28 mouse cellular contexts compared by ENCODE assay signal in the genomic region with DNA sequence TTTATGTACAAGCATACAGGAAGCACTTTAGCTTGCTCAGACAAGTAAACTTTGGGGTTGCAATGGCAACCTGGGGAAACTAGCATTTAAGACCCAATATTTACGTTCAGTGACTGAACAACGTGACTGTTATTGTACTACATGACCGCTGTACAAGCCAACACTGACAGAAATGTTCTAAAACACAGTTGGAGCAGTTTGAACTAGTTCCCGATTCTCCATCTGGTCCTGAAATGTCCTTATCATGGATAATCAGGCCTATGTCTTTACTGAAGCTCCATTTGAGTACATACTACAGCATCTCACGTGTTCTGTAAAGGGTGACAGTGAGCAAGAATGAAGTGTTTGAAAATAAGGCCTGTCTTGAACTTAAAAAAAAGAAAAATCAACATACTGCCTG. TPM values are rescaled to one million over a fixed set of nuclear protein-coding genes. Genes with fewer than 3 reads are reported as not detected.
"Had no signal": no experiment of that assay in that cellular context is flagged by ENCODE, and none has a peak within 500 bp of the region (broad histone marks: within the 10 kb centered on the region; RNA-seq: fewer than 3 reads in every experiment).

No protein-coding gene starts in this region.

- DNase-seq: kidney, adult 8-10 months; kidney, postnatal 10 days; kidney, postnatal 36 days; liver, postnatal 0 days; lung, embryonic 14.5 days; right cerebral cortex, adult 18-20 months; right cerebral cortex, postnatal 14 days; thymus, adult 2 months; thymus, postnatal 14 days; thymus, postnatal 4 days had no signal

- H3K4me2 ChIP-seq: kidney, embryonic 15.5 days; limb, embryonic 12.5 days; limb, embryonic 15.5 days; liver, embryonic 11.5 days; lung, embryonic 14.5 days; midbrain, embryonic 12.5 days; midbrain, embryonic 15.5 days; neural tube, embryonic 12.5 days; neural tube, embryonic 15.5 days had no signal

- H3K27me3 ChIP-seq: kidney, embryonic 15.5 days; limb, embryonic 12.5 days; limb, embryonic 15.5 days; midbrain, embryonic 12.5 days; midbrain, embryonic 15.5 days; neural tube, embryonic 12.5 days; neural tube, embryonic 15.5 days had no signal

- H3K4me3 ChIP-seq: kidney, embryonic 15.5 days; limb, embryonic 12.5 days; limb, embryonic 15.5 days; midbrain, embryonic 12.5 days; midbrain, embryonic 15.5 days; neural tube, embryonic 12.5 days; neural tube, embryonic 15.5 days had no signal

- H3K9ac ChIP-seq: kidney, embryonic 15.5 days; limb, embryonic 12.5 days; limb, embryonic 15.5 days; liver, embryonic 14.5 days; liver, postnatal 0 days; lung, embryonic 14.5 days; midbrain, embryonic 12.5 days; midbrain, embryonic 15.5 days; neural tube, embryonic 12.5 days; neural tube, embryonic 15.5 days had no signal

- ATAC-seq: liver, postnatal 0 days; lung, postnatal 0 days had no signal

- H3K27ac ChIP-seq: kidney, embryonic 15.5 days; limb, embryonic 12.5 days; limb, embryonic 15.5 days; liver, embryonic 14.5 days; macrophage; midbrain, embryonic 12.5 days; midbrain, embryonic 15.5 days; neural tube, embryonic 12.5 days; neural tube, embryonic 15.5 days; stomach, postnatal 0 days had no signal

- H3K36me3 ChIP-seq: kidney, embryonic 15.5 days; limb, embryonic 12.5 days; limb, embryonic 15.5 days; midbrain, embryonic 12.5 days; midbrain, embryonic 15.5 days; neural tube, embryonic 12.5 days; neural tube, embryonic 15.5 days had no signal

- H3K4me1 ChIP-seq: kidney, embryonic 15.5 days; limb, embryonic 12.5 days; limb, embryonic 15.5 days; midbrain, embryonic 12.5 days; midbrain, embryonic 15.5 days; neural tube, embryonic 12.5 days; neural tube, embryonic 15.5 days had no signal

- H3K9me3 ChIP-seq: kidney, embryonic 15.5 days; limb, embryonic 12.5 days; limb, embryonic 15.5 days; midbrain, embryonic 12.5 days; midbrain, embryonic 15.5 days; neural tube, embryonic 12.5 days; neural tube, embryonic 15.5 days had no signal

RNA-seq across cellular contexts. Expression of gene Olfr273, which starts 9.4 kb away (rescaled TPM):
- total RNA-seq: layer of hippocampus, adult 18-20 months; left cerebral cortex, adult 18-20 months; left cerebral cortex, postnatal 14 days; left cerebral cortex, postnatal 4 days; megakaryocyte, adult 5-6 weeks had no signal
- polyA plus RNA-seq: kidney, embryonic 15.5 days; limb, embryonic 12.5 days; limb, embryonic 15.5 days; liver, embryonic 11.5 days; liver, embryonic 14.5 days; liver, postnatal 0 days; lung, embryonic 14.5 days; lung, postnatal 0 days; macrophage; midbrain, embryonic 12.5 days; midbrain, embryonic 15.5 days; neural tube, embryonic 12.5 days; neural tube, embryonic 15.5 days; stomach, embryonic 14.5 days; stomach, postnatal 0 days; thymus, adult 2 months had no signal

RNA-seq across cellular contexts. Expression of gene Olfr275, which starts 35.3 kb away (rescaled TPM):
- total RNA-seq: layer of hippocampus, adult 18-20 months; left cerebral cortex, adult 18-20 months; left cerebral cortex, postnatal 14 days; left cerebral cortex, postnatal 4 days; megakaryocyte, adult 5-6 weeks had no signal
- polyA plus RNA-seq: kidney, embryonic 15.5 days; limb, embryonic 12.5 days; limb, embryonic 15.5 days; liver, embryonic 11.5 days; liver, embryonic 14.5 days; liver, postnatal 0 days; lung, embryonic 14.5 days; lung, postnatal 0 days; macrophage; midbrain, embryonic 12.5 days; midbrain, embryonic 15.5 days; neural tube, embryonic 12.5 days; stomach, embryonic 14.5 days; stomach, postnatal 0 days; thymus, adult 2 months had no signal
